24 mouse cellular contexts compared by ENCODE assay signal in genomic region chr2:153573101-153573500, GRCm38 (mm10). TPM values are rescaled to one million over a fixed set of nuclear protein-coding genes. Genes with fewer than 3 reads are reported as not detected.
DNase-seq lines count a peak whose midpoint lies in the region; ATAC-seq and TF ChIP-seq lines count a peak whose summit lies in the region.
"Had no signal": no experiment of that assay in that cellular context is flagged by ENCODE, and none has a peak within 500 bp of the region (broad histone marks: within the 10 kb centered on the region; RNA-seq: fewer than 3 reads in every experiment).

No protein-coding gene starts in this region.

- no peak overlapping the region for H3K4me2 ChIP-seq in liver, embryonic 12.5 days
- H3K4me2 ChIP-seq in liver, embryonic 11.5 days: no peak overlapping the region
- H3K4me2 ChIP-seq: forebrain, embryonic 13.5 days; heart, embryonic 13.5 days; hindbrain, embryonic 15.5 days had no signal

- no peak for TF ChIP-seq POLR2A in MEL (IDR thresholded peaks at IDR 0.05; ENCODE audit: control insufficient read depth in 1 of 2, insufficient read depth in 1 of 2, low read depth in 1 of 2, low read length in 2 of 2, poor library complexity in 1 of 2)

- H3K27ac ChIP-seq in liver, embryonic 12.5 days: 0 out of 2 replicates have a peak overlapping the region, but pooled peaks have one; percentile 15
- no peak overlapping the region for H3K27ac ChIP-seq in liver, embryonic 11.5 days (ENCODE audit: low read depth, low read length)
- no peak overlapping the region for H3K27ac ChIP-seq in MEL (ENCODE audit: control insufficient read depth, low read depth, low read length)
- H3K27ac ChIP-seq: forebrain, embryonic 10.5 days; forebrain, embryonic 13.5 days; heart, embryonic 13.5 days; hindbrain, embryonic 15.5 days had no signal

- no peak for DNase-seq in liver, embryonic 11.5 days (ENCODE audit: low spot score)
- DNase-seq in 416B (ENCODE audit: low read depth): peak; percentile 49
- peak; percentile 66 for DNase-seq in MEL (ENCODE audit: low read depth, low spot score)
- no peak for DNase-seq in thymus, adult 18-20 months
- DNase-seq in adrenal gland, postnatal 10 days: no peak
- DNase-seq: adrenal gland, adult 8-10 months; adrenal gland, postnatal 36 days; B cell, adult 2 months; cerebellum, adult 18-20 months; cerebellum, adult 9-10 months; cerebellum, postnatal 14 days; gastrocnemius, postnatal 10 days; gastrocnemius, postnatal 36 days; heart, adult 11 months; heart, postnatal 14 days; heart, postnatal 4 days had no signal

- no peak for ATAC-seq in liver, embryonic 12.5 days
- ATAC-seq in liver, embryonic 11.5 days (replicated peaks; ENCODE audit: low FRiP score): no peak
- ATAC-seq: activated CD4-positive, CD25-positive, alpha-beta regulatory T cell, adult 4 months; forebrain, embryonic 13.5 days; forebrain, embryonic 16.5 days had no signal

- H3K9me3 ChIP-seq in liver, embryonic 12.5 days (replicated peaks): no peaks in the 10 kb centered on the region
- H3K9me3 ChIP-seq in liver, embryonic 11.5 days (ENCODE audit: control insufficient read depth, low read length): no peaks in the 10 kb centered on the region
- H3K9me3 ChIP-seq in MEL (replicated peaks; ENCODE audit: insufficient read depth, low read length): no peaks in the 10 kb centered on the region
- H3K9me3 ChIP-seq: forebrain, embryonic 10.5 days; forebrain, embryonic 13.5 days; heart, embryonic 13.5 days; hindbrain, embryonic 15.5 days had no signal

- TF ChIP-seq EP300 in MEL (IDR thresholded peaks at IDR 0.05; ENCODE audit: low read depth in 1 of 2, low read length in 2 of 2): no peak

- TF ChIP-seq CTCF in MEL (IDR thresholded peaks at IDR 0.05 in 2 of 3, conservative IDR thresholded peaks at IDR 0.05 in 1 of 3; ENCODE audit: control insufficient read depth in 1 of 3, insufficient read depth in 1 of 3, low read depth in 2 of 3, low read length in 3 of 3, poor library complexity in 1 of 3, severe bottlenecking in 1 of 3): no peak

- H3K27me3 ChIP-seq in liver, embryonic 12.5 days (replicated peaks): no peaks in the 10 kb centered on the region
- H3K27me3 ChIP-seq in liver, embryonic 11.5 days (replicated peaks; ENCODE audit: control insufficient read depth, insufficient read depth, low read length): no peaks in the 10 kb centered on the region
- no peaks in the 10 kb centered on the region for H3K27me3 ChIP-seq in MEL (ENCODE audit: control insufficient read depth in 1 of 2, insufficient read depth in 2 of 2, low read length in 2 of 2)
- H3K27me3 ChIP-seq: CH12.LX; forebrain, embryonic 13.5 days; heart, embryonic 13.5 days; hindbrain, embryonic 15.5 days had no signal

- peaks cover 94% of the 10 kb centered on the region for H3K4me1 ChIP-seq in liver, embryonic 12.5 days
- H3K4me1 ChIP-seq in liver, embryonic 11.5 days (replicated peaks; ENCODE audit: control insufficient read depth, insufficient read depth, low read length): peaks cover 60% of the 10 kb centered on the region
- peaks cover 13 to 58% of the 10 kb centered on the region in 2 experiments for H3K4me1 ChIP-seq in MEL (ENCODE audit: control insufficient read depth in 1 of 2, insufficient read depth in 2 of 2, low read length in 2 of 2)
- H3K4me1 ChIP-seq: hindbrain, embryonic 15.5 days had no signal

- H3K4me3 ChIP-seq in liver, embryonic 12.5 days: no peak overlapping the region
- H3K4me3 ChIP-seq in liver, embryonic 11.5 days (ENCODE audit: low read depth, low read length): no peak overlapping the region
- no peak overlapping the region for H3K4me3 ChIP-seq in MEL (ENCODE audit: control insufficient read depth in 1 of 2, insufficient read depth in 1 of 2, low read depth in 2 of 2, low read length in 2 of 2)
- H3K4me3 ChIP-seq: forebrain, embryonic 10.5 days; forebrain, embryonic 13.5 days; heart, embryonic 13.5 days; hindbrain, embryonic 15.5 days had no signal

- H3K79me2 ChIP-seq in MEL (ENCODE audit: control insufficient read depth, insufficient read depth, low read length, poor library complexity): no peaks in the 10 kb centered on the region

- WGBS in liver, embryonic 12.5 days (ENCODE audit: insufficient replicate concordance): 24% methylated on average over 9 of the region's 9 CpGs
- 51% methylated on average over 9 of the region's 9 CpGs for whole genome bisulfite sequencing in liver, embryonic 11.5 days

- no peaks in the 10 kb centered on the region for H3K36me3 ChIP-seq in liver, embryonic 12.5 days
- H3K36me3 ChIP-seq in liver, embryonic 11.5 days (ENCODE audit: control insufficient read depth, insufficient read depth, low read length): no peaks in the 10 kb centered on the region
- peaks cover 0 to 30% of the 10 kb centered on the region in 2 experiments; a peak in 2 of 4 replicates for H3K36me3 ChIP-seq in MEL (ENCODE audit: control insufficient read depth in 1 of 2, insufficient read depth in 2 of 2, low read length in 2 of 2)
- H3K36me3 ChIP-seq: forebrain, embryonic 10.5 days; heart, embryonic 13.5 days; hindbrain, embryonic 15.5 days had no signal

- H3K9ac ChIP-seq in liver, embryonic 12.5 days: no peak overlapping the region
- no peak overlapping the region for H3K9ac ChIP-seq in liver, embryonic 11.5 days (ENCODE audit: low read depth, low read length)
- H3K9ac ChIP-seq in MEL (ENCODE audit: control insufficient read depth, low read depth, low read length, poor library complexity, severe bottlenecking): no peak overlapping the region
- H3K9ac ChIP-seq: forebrain, embryonic 13.5 days; heart, embryonic 13.5 days; hindbrain, embryonic 15.5 days had no signal

- TF ChIP-seq RAD21 in MEL (IDR thresholded peaks at IDR 0.05; ENCODE audit: low read depth, low read length): no peak

TF ChIP-seq in MEL, 35 proteins besides CTCF, POLR2A, EP300 and RAD21:
- TF ChIP-seq UBTF (IDR thresholded peaks at IDR 0.05; ENCODE audit: borderline replicate concordance, insufficient read depth, low read depth, low read length) (no peak), CHD2 (IDR thresholded peaks at IDR 0.05; ENCODE audit: low read length) (no peak), ZMIZ1 (IDR thresholded peaks at IDR 0.05; ENCODE audit: low read depth, low read length) (no peak), E2F4 (IDR thresholded peaks at IDR 0.05; ENCODE audit: borderline replicate concordance, low read depth, low read length) (no peak), NELFE (IDR thresholded peaks at IDR 0.05; ENCODE audit: low read depth, low read length) (no peak), NRF1 (IDR thresholded peaks at IDR 0.05; ENCODE audit: insufficient read depth, low read depth, low read length, poor library complexity, severe bottlenecking) (no peak), POLR2AphosphoS5 (IDR thresholded peaks at IDR 0.05; ENCODE audit: borderline replicate concordance, low read depth, low read length) (no peak), CHD1 (IDR thresholded peaks at IDR 0.05; ENCODE audit: low read depth, low read length) (no peak), ETS1 (IDR thresholded peaks at IDR 0.05; ENCODE audit: low read depth, low read length) (no peak), SMC3 (IDR thresholded peaks at IDR 0.05; ENCODE audit: low read depth, low read length) (no peak), TBP (IDR thresholded peaks at IDR 0.05; ENCODE audit: low read depth, low read length) (no peak), TCF12 (IDR thresholded peaks at IDR 0.05; ENCODE audit: low read depth, low read length) (no peak)

RNA-seq across cellular contexts. Expression of gene Nol4l, which starts 43.3 kb away (rescaled TPM):
- 9.3 and 9.8 TPM in 2 replicates for polyA plus RNA-seq in liver, embryonic 12.5 days (2016; fragmentation: Nextera tagmentation; extraction: Ambion mirVana)
- polyA plus RNA-seq in liver, embryonic 11.5 days (2014; fragmentation: Nextera tagmentation; extraction: Ambion mirVana): 14.1 and 15.8 TPM in 2 replicates
- total RNA-seq in MEL (2012; rRNA removed): 4.4 and 4.5 TPM in 2 replicates
- 1 to 10 TPM in 1 of 2 experiments, not detected in 1; 7.1 TPM for polyA plus RNA-seq in MEL (2012; ENCODE audit: insufficient read depth in 1 of 2, insufficient read length in 2 of 2, low read depth in 1 of 2, low replicate concordance in 2 of 2, missing spikeins in 1 of 2)
- 10 to 100 TPM; 14.1 to 21.3 TPM for total RNA-seq in adrenal gland, postnatal 10 days (2021)

RNA-seq across cellular contexts. Expression of gene Commd7, which starts 59.5 kb away (rescaled TPM):
- polyA plus RNA-seq in liver, embryonic 12.5 days (2016; fragmentation: Nextera tagmentation; extraction: Ambion mirVana): 44.0 and 45.7 TPM in 2 replicates
- polyA plus RNA-seq in liver, embryonic 11.5 days (2014; fragmentation: Nextera tagmentation; extraction: Ambion mirVana): 65.1 and 66.8 TPM in 2 replicates
- total RNA-seq in MEL (2012; rRNA removed): 25.3 and 25.5 TPM in 2 replicates
- 10 to 100 TPM in 1 of 2 experiments, not detected in 1; 36.1 TPM for polyA plus RNA-seq in MEL (2012; ENCODE audit: insufficient read depth in 1 of 2, insufficient read length in 2 of 2, low read depth in 1 of 2, low replicate concordance in 2 of 2, missing spikeins in 1 of 2)
- 10 to 100 TPM; 31.6 to 33.0 TPM for total RNA-seq in adrenal gland, postnatal 10 days (2021)

Comparison
In these comparisons a context has a peak if more than half of its experiments do, and no peak if none do; other contexts are left out.
1. DNase-seq: peak in 416B (single experiment) and MEL (single experiment); none in liver, embryonic 11.5 days (single experiment), thymus, adult 18-20 months (0 of 2) and adrenal gland, postnatal 10 days (single experiment).